Mouse (Mus musculus) brown adipose tissue, adult 24 weeks (tissue): ENCODE data around the gene Trmt2a. TPM values are rescaled to one million over a fixed set of nuclear protein-coding genes. Genes with fewer than 3 reads are reported as not detected.

Experiments used
- H3K27ac ChIP-seq: fragments of 200-500 bp; replicated peaks from 2 replicates; pipeline ENCODE4 v1.5.1; 2012; ENCODE audit warnings: low read depth, mild to moderate bottlenecking, low read length
- H3K4me1 ChIP-seq: fragments of 200-500 bp; 2 replicates; pipeline ENCODE4 v1.6.1; 2012; ENCODE audit warnings: low read length, mixed read lengths; ENCODE audit not compliant: control insufficient read depth, insufficient read depth, insufficient read length
- H3K4me3 ChIP-seq: fragments of 200-500 bp; 2 replicates; pipeline ENCODE4 v1.5.1; 2012; ENCODE audit warnings: low read depth, mild to moderate bottlenecking, low read length, moderate library complexity; ENCODE audit not compliant: insufficient read depth
- polyA plus RNA-seq: library from polyadenylated mRNA; stranded (reverse); fragments of >200 nt; gene quantifications from 2 replicates; pipeline ENCODE4 v1.2.4, GENCODE M21; 2012; ENCODE audit not compliant: missing spikeins, insufficient read depth, insufficient read length

The Trmt2a gene
- 18.1 and 23.3 TPM in 2 replicates for polyA plus RNA-seq

DNA sequence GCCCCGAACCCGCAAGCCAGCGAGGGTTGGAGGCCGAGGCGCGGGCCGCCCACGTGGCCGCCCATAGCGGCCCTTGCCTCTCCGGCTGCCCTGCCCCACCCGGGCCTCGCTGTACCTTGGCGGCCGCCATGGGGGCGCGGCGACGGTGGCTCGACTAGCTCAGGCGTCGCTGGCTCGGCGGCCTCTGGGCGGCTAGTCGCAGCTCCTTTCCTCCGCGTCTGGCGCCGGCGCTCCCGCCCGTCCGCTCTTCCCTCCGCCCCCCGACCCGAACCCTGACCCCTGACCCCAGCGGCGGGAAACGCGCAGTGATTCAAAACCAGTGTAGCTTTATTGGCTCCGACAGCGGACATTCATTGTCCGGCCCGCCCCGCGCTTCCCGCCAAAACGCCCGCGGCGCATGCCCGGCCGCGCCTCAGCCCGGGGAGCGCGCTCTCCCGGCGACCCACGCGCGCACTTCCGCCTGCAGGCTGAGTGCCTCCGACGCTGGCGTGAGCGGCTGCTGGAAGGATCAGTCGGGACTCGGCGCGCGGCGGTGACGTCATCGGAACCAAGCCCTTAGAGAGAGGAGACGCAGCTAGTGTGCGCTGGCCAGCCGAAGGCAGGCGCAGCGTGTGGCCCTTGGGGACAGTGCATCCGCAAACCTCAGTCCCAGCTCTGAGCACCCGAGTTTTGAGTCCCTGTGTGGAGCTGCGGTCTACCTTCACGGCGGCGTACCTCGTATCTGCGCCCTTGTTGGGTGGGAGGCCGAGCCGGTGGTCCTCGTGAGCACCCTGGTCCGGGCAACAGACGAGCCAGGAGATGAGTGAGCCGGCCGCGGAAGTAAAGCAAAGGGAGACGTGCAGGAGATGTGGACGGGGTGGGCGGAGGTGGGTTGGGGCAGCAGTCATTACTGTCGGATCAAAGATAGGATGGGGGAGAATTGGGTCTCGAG, at the start of gene Trmt2a, which contains the start of gene Ranbp1:
Gene Trmt2a, plus strand, starts transcription at position 247 of the 931 bp plus-strand sequence.
Gene Ranbp1, minus strand, starts transcription at position 300 of the 931 bp plus-strand sequence.
- peaks cover 7% of the 10 kb centered on the region for H3K4me1 ChIP-seq
- peak within 1 kb of the TSS; percentile 93 for H3K27ac ChIP-seq
- H3K4me3 ChIP-seq: peak within 1 kb of the TSS; percentile 98

DNA sequence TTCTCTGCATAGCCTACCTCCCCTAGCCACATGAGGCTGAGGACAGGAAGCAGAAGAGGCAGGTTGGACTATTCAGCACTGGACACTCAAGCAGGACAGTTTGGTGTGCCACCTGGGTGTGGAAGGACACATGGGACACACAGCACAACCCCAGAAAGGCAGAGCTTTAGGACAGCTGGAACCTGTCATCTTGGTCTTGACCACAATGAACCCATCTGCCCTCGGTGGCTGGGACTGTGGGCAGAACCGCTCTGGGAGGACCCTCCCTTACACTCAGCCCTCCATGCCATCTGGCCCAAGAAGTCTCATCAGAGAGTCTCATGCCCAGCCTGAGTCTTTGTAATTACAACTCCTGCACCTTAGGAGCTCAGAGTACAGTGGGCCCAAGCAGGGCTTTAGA, 48.4 kb upstream of the Trmt2a start:
- Histone ChIP-seq H3K4me1 (no peaks in the 10 kb centered on the region), H3K27ac (no peak overlapping the region), H3K4me3 (no peak overlapping the region)

GRCm38 (mm10) chr16:18201620-18202019, 46.9 kb upstream of the Trmt2a start:
- no peak overlapping the region for H3K4me3 ChIP-seq

DNA sequence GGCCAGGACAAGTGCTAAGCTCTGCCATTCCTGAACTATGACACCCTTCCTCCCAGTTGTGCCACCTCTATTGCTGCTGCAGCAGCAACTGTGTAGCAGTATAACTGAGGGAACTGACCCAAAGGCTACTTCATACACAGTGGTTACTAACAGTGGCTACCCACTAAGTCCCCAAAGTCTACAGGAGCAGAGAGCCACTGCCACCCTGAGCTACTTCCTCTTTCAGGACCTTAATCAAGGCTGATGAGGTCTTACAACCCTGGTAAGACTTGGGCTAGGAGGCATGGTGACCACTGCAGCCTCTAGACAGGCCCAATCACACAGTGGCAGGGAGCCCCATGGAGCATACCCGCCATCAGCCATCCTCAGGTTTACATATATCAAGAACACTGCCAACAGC, 46.4 kb upstream of the Trmt2a start:
- no peak overlapping the region for H3K4me3 ChIP-seq
- H3K4me1 ChIP-seq: no peaks in the 10 kb centered on the region

More at GRCm38 (mm10) chr16:18201620-18202019, 46.9 kb upstream of the Trmt2a start:
- Histone ChIP-seq H3K27ac (no peak overlapping the region), H3K4me1 (no peaks in the 10 kb centered on the region)

GRCm38 (mm10) chr16:18203430-18204091, 44.9 kb upstream of the Trmt2a start:
- Histone ChIP-seq H3K4me1 (no peaks in the 10 kb centered on the region), H3K27ac (no peak overlapping the region), H3K4me3 (no peak overlapping the region)

More for the DNA sequence above, 46.4 kb upstream of the Trmt2a start:
- no peak overlapping the region for H3K27ac ChIP-seq

- no peak overlapping the region for H3K27ac ChIP-seq
- no peak overlapping the region for H3K4me3 ChIP-seq
- no peaks in the 10 kb centered on the region for H3K4me1 ChIP-seq
Observed at GRCm38 (mm10) chr16:18210701-18211416, 37.6 kb upstream of the Trmt2a start.

DNA sequence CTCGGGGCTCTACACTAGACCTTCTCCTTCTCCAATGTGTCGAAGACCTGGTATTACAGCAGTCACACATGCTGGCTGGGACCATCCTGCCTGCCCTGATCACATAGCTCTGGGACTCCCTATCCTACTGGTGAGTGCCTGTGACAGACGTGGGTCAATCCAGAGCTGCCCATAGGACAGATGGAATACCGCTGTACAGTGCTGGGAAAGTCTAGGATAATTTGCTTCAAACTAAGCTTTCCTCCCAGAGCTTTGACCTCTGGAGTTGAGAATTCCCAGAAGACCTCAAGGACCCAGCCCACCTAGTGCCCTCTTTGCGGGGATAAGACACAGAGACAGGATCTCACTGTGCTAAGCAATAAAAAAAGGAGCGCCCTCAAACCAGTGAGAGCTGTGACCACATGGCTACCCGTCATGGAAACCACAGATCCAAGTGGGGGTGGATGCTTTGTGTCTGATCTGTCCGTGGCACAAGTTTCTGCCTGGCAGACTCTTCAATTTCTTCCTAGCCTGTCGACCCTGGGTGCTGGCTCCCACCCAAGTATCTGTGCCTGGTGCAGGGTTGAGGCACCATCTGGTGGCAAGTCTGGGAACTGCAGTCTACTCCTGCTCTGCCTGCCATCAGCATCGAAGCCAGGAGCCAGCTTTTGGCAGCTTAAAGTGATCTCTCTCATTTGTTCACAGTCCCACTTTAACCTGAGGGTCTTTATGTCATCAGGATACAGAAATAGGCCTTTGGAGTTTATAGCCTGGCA, 36.9 kb upstream of the Trmt2a start:
- no peaks in the 10 kb centered on the region for H3K4me1 ChIP-seq
- no peak overlapping the region for H3K4me3 ChIP-seq
- H3K27ac ChIP-seq: no peak overlapping the region

DNA sequence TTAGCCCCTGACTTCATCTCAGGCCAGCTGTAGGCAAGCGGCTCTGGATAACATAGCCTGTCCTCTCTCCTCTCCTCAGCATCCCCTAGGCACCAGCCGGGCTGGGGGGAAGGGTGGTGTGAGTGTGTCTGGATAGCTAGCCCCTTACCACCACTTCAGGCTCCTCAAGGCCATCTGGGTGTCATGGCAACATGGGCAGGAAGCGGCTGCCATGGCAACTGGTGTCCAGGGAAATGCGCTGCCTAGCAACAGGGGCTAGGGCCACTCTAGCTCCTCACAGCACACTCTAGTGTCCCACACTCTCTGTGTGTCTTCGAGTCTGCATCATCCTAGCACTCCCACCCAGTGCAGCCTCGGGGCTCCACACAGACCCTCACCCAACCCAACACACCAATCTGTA, 34.8 kb upstream of the Trmt2a start:
- Histone ChIP-seq H3K4me1 (no peaks in the 10 kb centered on the region), H3K27ac (no peak overlapping the region), H3K4me3 (no peak overlapping the region)

- no peak overlapping the region for H3K4me3 ChIP-seq
- H3K27ac ChIP-seq: no peak overlapping the region
- no peaks in the 10 kb centered on the region for H3K4me1 ChIP-seq
Observed at GRCm38 (mm10) chr16:18214858-18215257, 33.6 kb upstream of the Trmt2a start.

DNA sequence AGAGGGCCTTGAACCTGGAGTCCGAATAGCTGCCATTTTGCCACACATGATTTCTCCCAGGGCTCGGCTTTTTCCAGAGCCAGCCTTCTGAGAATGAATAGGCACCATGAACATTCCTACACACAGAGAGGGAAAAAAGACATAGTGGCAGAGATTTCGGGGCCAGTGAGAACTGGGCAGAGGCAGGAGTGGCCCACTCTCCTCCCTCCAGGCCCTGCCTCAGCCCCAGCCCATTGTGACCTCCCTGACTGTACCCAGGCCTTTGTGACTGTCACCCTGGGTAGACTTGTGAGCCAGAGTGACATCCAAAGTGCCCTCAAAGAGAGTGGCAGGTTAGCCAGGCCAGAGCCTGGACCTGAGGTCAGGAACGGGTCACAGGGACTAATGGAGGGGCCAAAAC, 30.9 kb upstream of the Trmt2a start, which contains the start of gene Ccdc188:
Gene Ccdc188, plus strand, starts transcription at position 301 of the 400 bp plus-strand sequence.
- no peaks in the 10 kb centered on the region; the same call in 1 of the 2 replicates for H3K4me1 ChIP-seq
- no peak within 1 kb of the TSS for H3K27ac ChIP-seq

DNA sequence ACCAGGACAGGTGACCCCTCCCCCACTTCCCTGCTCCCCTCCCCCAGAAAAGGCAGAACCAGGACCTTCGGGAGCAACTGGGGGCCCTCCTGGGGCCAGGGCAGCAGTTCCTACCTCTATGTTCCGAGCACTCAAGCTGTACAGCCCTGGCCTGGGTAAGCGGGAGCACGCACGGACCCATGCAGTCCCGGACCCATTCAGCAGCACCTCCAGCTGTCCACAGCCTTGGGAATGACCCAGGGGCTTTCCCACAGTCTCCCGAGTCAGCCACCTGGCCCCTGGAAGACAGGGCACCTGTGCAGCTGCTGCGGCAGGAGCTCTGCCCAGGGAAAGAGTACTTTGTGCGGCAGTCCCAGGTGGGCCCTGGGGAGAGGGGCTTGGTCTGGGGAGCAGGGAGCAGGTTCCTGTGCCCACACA, 29.9 kb upstream of the Trmt2a start:
- no peaks in the 10 kb centered on the region; the same call in 1 of the 2 replicates for H3K4me1 ChIP-seq
- H3K27ac ChIP-seq: no peak overlapping the region
- no peak overlapping the region for H3K4me3 ChIP-seq

More for the DNA sequence above, 30.9 kb upstream of the Trmt2a start, which contains the start of gene Ccdc188:
- H3K4me3 ChIP-seq: no peak within 1 kb of the TSS

DNA sequence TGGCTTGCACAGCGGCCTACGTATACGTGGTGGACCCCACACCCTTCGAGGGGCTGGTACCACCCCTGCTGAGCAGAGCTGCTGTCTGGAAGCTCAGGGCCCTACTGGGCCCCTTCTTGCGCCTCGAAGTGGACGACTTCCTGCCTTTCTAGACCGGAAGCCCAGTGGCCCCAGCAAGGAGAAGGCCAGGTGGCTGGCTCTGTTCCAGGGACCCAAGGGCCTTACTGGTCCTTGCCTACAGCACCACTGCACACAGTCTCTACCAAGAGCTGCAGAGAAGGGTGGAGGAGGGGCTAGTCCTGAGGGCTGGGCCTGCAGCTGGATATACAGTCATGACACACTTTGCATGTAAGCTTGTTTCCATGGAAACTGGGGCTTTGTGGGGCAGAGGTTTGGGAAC, 28.5 kb upstream of the Trmt2a start:
- H3K4me3 ChIP-seq: no peak overlapping the region
- no peaks in the 10 kb centered on the region; the same call in 1 of the 2 replicates for H3K4me1 ChIP-seq
- H3K27ac ChIP-seq: no peak overlapping the region

DNA sequence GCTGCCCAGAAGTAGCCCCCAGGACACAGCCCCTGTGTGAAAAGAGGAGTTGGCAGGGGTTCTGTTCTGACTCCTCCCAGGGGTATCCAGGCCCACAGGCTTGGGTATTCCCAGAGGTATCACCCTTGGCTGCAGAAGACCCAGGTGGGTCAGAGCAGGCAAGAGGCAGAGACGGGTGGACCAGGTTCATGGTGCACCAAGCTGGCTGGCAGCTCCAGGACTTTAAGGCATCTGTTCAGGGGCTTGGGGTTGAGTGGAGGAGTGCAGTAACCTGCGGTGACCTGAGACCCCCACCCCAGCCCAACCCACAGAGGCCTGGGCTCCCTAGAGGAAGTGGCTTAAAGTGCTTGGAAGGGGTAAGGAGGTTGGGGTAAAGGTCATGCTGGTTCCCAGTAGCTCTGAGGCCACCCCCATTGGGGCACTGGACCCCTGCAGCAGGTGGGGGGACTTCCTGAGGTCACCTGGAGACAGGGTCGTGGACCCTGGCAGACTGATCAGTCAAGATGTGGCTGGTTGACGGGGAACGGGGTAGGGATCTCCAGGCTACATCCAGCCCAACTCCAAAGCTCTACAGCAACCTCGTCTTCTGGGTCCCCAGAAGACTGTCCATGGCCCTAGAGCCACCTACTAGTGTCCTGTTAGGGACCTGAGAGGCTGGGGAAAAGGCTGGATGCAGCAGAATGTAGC, 27.5 kb upstream of the Trmt2a start:
- Histone ChIP-seq H3K4me1 (no peaks in the 10 kb centered on the region; the same call in 1 of the 2 replicates), H3K4me3 (no peak overlapping the region), H3K27ac (no peak overlapping the region)

DNA sequence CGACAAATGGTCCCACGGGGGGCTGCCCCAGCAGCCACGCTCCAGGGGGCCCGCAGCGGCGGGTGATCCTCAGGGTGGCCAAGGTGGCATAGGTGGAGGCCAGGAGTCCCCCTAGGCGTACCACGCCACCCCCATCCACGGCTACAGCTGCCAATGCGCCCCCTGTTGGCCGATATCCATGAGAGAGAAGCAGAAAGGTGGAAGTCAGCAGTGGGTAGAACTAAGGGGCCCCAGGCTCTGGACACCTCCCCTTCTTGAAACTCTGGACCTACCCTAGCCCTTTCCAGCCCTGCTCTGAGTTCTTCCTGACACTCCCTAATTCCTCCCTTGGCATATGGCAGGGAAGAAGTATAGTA, 27.0 kb upstream of the Trmt2a start:
- no peak overlapping the region for H3K27ac ChIP-seq
- no peaks in the 10 kb centered on the region; the same call in 1 of the 2 replicates for H3K4me1 ChIP-seq
- H3K4me3 ChIP-seq: no peak overlapping the region
